Mouse (Mus musculus) forebrain, embryonic 12.5 days (tissue): ENCODE measurements around the gene Rpl3. TPM values are rescaled to one million over a fixed set of nuclear protein-coding genes. Genes with fewer than 3 reads are reported as not detected.

Experiments used
- ATAC-seq: fragments of 200-750 bp; cut with Nextera tagmentation; 2 replicates; pipeline ENCODE4 v1.8.0; 2017; ENCODE audit warnings: moderate TSS enrichment; ENCODE audit not compliant: low FRiP score
- H3K27ac ChIP-seq: fragments of 300-500 bp; sonication (generic); 2 replicates; pipeline ENCODE4 v1.5.1; 2016; ENCODE audit warnings: mild to moderate bottlenecking
- H3K27me3 ChIP-seq: fragments of 300-500 bp; sonication (generic); 2 replicates; pipeline ENCODE4 v1.6.1; 2016; ENCODE audit warnings: mild to moderate bottlenecking
- H3K36me3 ChIP-seq: fragments of 300-500 bp; sonication (generic); replicated peaks from 2 replicates; pipeline ENCODE4 v1.6.1; 2016; ENCODE audit warnings: mild to moderate bottlenecking
- H3K4me1 ChIP-seq: fragments of 300-500 bp; sonication (generic); 2 replicates; pipeline ENCODE4 v1.6.1; 2016
- H3K4me2 ChIP-seq: fragments of 300-500 bp; sonication (generic); 2 replicates; pipeline ENCODE4 v1.6.1; 2016; ENCODE audit warnings: mild to moderate bottlenecking, moderate library complexity
- H3K4me3 ChIP-seq: fragments of 300-500 bp; sonication (generic); replicated peaks from 2 replicates; pipeline ENCODE4 v1.5.1; 2016; ENCODE audit warnings: mild to moderate bottlenecking
- H3K9ac ChIP-seq: fragments of 300-500 bp; sonication (generic); 2 replicates; pipeline ENCODE4 v1.6.1; 2016; ENCODE audit warnings: mild to moderate bottlenecking
- H3K9me3 ChIP-seq: fragments of 300-500 bp; sonication (generic); 2 replicates; pipeline ENCODE4 v1.6.1; 2016
- WGBS: fragments of 180-500 bp; shearing (Covaris S2); methylation state at CpG from one replicate; pipeline ENCODE4 v1.1.7; 2016; 5-methylcytosine and 5-hydroxymethylcytosine counted together
- polyA plus RNA-seq: library from polyadenylated mRNA; unstranded; fragments of >200 nt; fragmentation: Nextera tagmentation; extraction: Ambion mirVana; gene quantifications from 2 replicates; pipeline ENCODE4 v1.2.1, GENCODE M21; 2016

The Rpl3 gene
- polyA plus RNA-seq, 1 experiment from 2014 or later: 694 TPM

- H3K36me3 ChIP-seq: peaks cover 51% of the 10 kb centered on the region
- H3K27ac ChIP-seq: peak overlapping the region; percentile 53; the same call in 1 of the 2 replicates
- ATAC-seq: no peak
- peak overlapping the region; percentile 73 for H3K4me2 ChIP-seq
- H3K4me1 ChIP-seq: peaks cover 31% of the 10 kb centered on the region
- H3K9me3 ChIP-seq: no peaks in the 10 kb centered on the region
- WGBS: 7% methylated on average over 11 of the region's 11 CpGs
- peak overlapping the region; percentile 68 for H3K4me3 ChIP-seq
- H3K27me3 ChIP-seq: no peaks in the 10 kb centered on the region
- peak overlapping the region; percentile 89 for H3K9ac ChIP-seq
Observed at GRCm38 (mm10) chr15:80081801-80082546, 9.7 kb downstream of the Rpl3 start.

- Histone ChIP-seq H3K27ac (no peak overlapping the region), H3K4me3 (peak overlapping the region; percentile 68), H3K9ac (peak overlapping the region; percentile 89), H3K4me2 (peak overlapping the region; percentile 73), H3K27me3 (no peaks in the 10 kb centered on the region), H3K4me1 (peaks cover 31% of the 10 kb centered on the region), H3K9me3 (no peaks in the 10 kb centered on the region), H3K36me3 (peaks cover 58% of the 10 kb centered on the region)
- WGBS: 54% methylated on average over 9 of the region's 9 CpGs
- no peak for ATAC-seq
Observed at GRCm38 (mm10) chr15:80080711-80081615, 10.7 kb downstream of the Rpl3 start.

- Histone ChIP-seq H3K27ac (no peak overlapping the region), H3K36me3 (peaks cover 58% of the 10 kb centered on the region), H3K9me3 (no peaks in the 10 kb centered on the region), H3K4me2 (no peak overlapping the region), H3K9ac (no peak overlapping the region), H3K27me3 (no peaks in the 10 kb centered on the region), H3K4me1 (peaks cover 31% of the 10 kb centered on the region), H3K4me3 (no peak overlapping the region)
- 85% methylated on average over 3 of the region's 3 CpGs for WGBS
- no peak for ATAC-seq
Observed at GRCm38 (mm10) chr15:80079954-80080353, 11.7 kb downstream of the Rpl3 start.

- Histone ChIP-seq H3K4me2 (no peak overlapping the region), H3K9me3 (no peaks in the 10 kb centered on the region), H3K27ac (no peak overlapping the region), H3K9ac (no peak overlapping the region), H3K36me3 (peaks cover 58% of the 10 kb centered on the region), H3K27me3 (no peaks in the 10 kb centered on the region), H3K4me3 (no peak overlapping the region), H3K4me1 (peaks cover 31% of the 10 kb centered on the region)
- no peak for ATAC-seq
- WGBS: 91% methylated on average over 5 of the region's 5 CpGs
Observed at GRCm38 (mm10) chr15:80079129-80079668, 12.5 kb downstream of the Rpl3 start.

GRCm38 (mm10) chr15:80078058-80078814 is 13.4 kb downstream of the Rpl3 start:
- Histone ChIP-seq H3K4me2 (no peak overlapping the region), H3K4me3 (no peak overlapping the region), H3K4me1 (peaks cover 31% of the 10 kb centered on the region), H3K9ac (no peak overlapping the region), H3K9me3 (no peaks in the 10 kb centered on the region), H3K27ac (no peak overlapping the region; the same call in 1 of the 2 replicates), H3K27me3 (no peaks in the 10 kb centered on the region), H3K36me3 (peaks cover 58% of the 10 kb centered on the region)
- no peak for ATAC-seq
- WGBS: 80% methylated on average over 11 of the region's 11 CpGs

GRCm38 (mm10) chr15:80076338-80077136 is 15.1 kb downstream of the Rpl3 start:
- H3K9me3 ChIP-seq: no peaks in the 10 kb centered on the region
- H3K4me3 ChIP-seq: no peak overlapping the region
- ATAC-seq: peak; percentile 54
- WGBS: 7% methylated on average over 2 of the region's 2 CpGs
- peak overlapping the region; percentile 59 for H3K27ac ChIP-seq
- H3K27me3 ChIP-seq: no peaks in the 10 kb centered on the region
- H3K4me1 ChIP-seq: peaks cover 23% of the 10 kb centered on the region
- no peak overlapping the region for H3K9ac ChIP-seq
- no peak overlapping the region for H3K4me2 ChIP-seq
- H3K36me3 ChIP-seq: peaks cover 51% of the 10 kb centered on the region

GRCm38 (mm10) chr15:80075733-80076337 is 15.8 kb downstream of the Rpl3 start:
- H3K9me3 ChIP-seq: no peaks in the 10 kb centered on the region
- peaks cover 16% of the 10 kb centered on the region for H3K4me1 ChIP-seq
- no peak overlapping the region for H3K9ac ChIP-seq
- WGBS: 38% methylated on average over 5 of the region's 5 CpGs
- peak overlapping the region; percentile 59 for H3K27ac ChIP-seq
- H3K4me2 ChIP-seq: no peak overlapping the region
- no peak for ATAC-seq
- H3K27me3 ChIP-seq: no peaks in the 10 kb centered on the region
- peaks cover 44% of the 10 kb centered on the region for H3K36me3 ChIP-seq
- H3K4me3 ChIP-seq: no peak overlapping the region

- Histone ChIP-seq H3K9me3 (no peaks in the 10 kb centered on the region), H3K27me3 (no peaks in the 10 kb centered on the region), H3K9ac (no peak overlapping the region), H3K4me1 (peaks cover 11% of the 10 kb centered on the region), H3K36me3 (peaks cover 39% of the 10 kb centered on the region), H3K4me3 (no peak overlapping the region), H3K4me2 (no peak overlapping the region), H3K27ac (0 out of 2 replicates have a peak overlapping the region, but pooled peaks have one; percentile 56)
- WGBS: 57% methylated on average over 3 of the region's 3 CpGs
- no peak for ATAC-seq
Observed at GRCm38 (mm10) chr15:80075374-80075694, 16.3 kb downstream of the Rpl3 start.

- Histone ChIP-seq H3K27ac (0 out of 2 replicates have a peak overlapping the region, but pooled peaks have one; percentile 56), H3K4me1 (peaks cover 7% of the 10 kb centered on the region), H3K4me3 (no peak overlapping the region), H3K9ac (no peak overlapping the region), H3K9me3 (no peaks in the 10 kb centered on the region), H3K36me3 (peaks cover 34% of the 10 kb centered on the region), H3K4me2 (no peak overlapping the region), H3K27me3 (no peaks in the 10 kb centered on the region)
- 69% methylated on average over 6 of the region's 6 CpGs for WGBS
- no peak for ATAC-seq
Observed at GRCm38 (mm10) chr15:80074663-80075373, 16.9 kb downstream of the Rpl3 start.

GRCm38 (mm10) chr15:80073256-80073621 is 18.4 kb downstream of the Rpl3 start:
- H3K9ac ChIP-seq: no peak overlapping the region
- no peak overlapping the region for H3K27ac ChIP-seq
- WGBS: 90% methylated on average over 1 of the region's 1 CpGs
- no peaks in the 10 kb centered on the region for H3K27me3 ChIP-seq
- no peak overlapping the region for H3K4me2 ChIP-seq
- no peak overlapping the region for H3K4me3 ChIP-seq
- H3K36me3 ChIP-seq: peaks cover 18% of the 10 kb centered on the region
- H3K4me1 ChIP-seq: 0 out of 2 replicates have a peak, but pooled peaks cover 3% of the 10 kb centered on the region
- no peaks in the 10 kb centered on the region for H3K9me3 ChIP-seq
- no peak for ATAC-seq
